Mouse (Mus musculus) midbrain, embryonic 13.5 days (tissue): ENCODE data around the gene Slc39a5. TPM values are rescaled to one million over a fixed set of nuclear protein-coding genes. Genes with fewer than 3 reads are reported as not detected.
A peak's percentile ranks its signal among the peaks of the same experiment; 100 is the strongest.

Experiments
- ATAC-seq: fragments of 200-750 bp; cut with Nextera tagmentation; 2 replicates; pipeline ENCODE4 v1.8.0; 2017; ENCODE audit warnings: mild to moderate bottlenecking, moderate TSS enrichment, moderate library complexity
- H3K27ac ChIP-seq: fragments of 300-500 bp; sonication (generic); 2 replicates; pipeline ENCODE4 v1.5.1; 2015; ENCODE audit warnings: inconsistent platforms, mild to moderate bottlenecking, moderate library complexity
- H3K27me3 ChIP-seq: fragments of 300-500 bp; sonication (generic); 2 replicates; pipeline ENCODE4 v1.6.1; 2015; ENCODE audit warnings: mild to moderate bottlenecking, inconsistent platforms
- H3K36me3 ChIP-seq: fragments of 300-500 bp; sonication (generic); 2 replicates; pipeline ENCODE4 v1.6.1; 2015; ENCODE audit warnings: mild to moderate bottlenecking, inconsistent platforms
- H3K4me1 ChIP-seq: fragments of 300-500 bp; sonication (generic); replicated peaks from 2 replicates; pipeline ENCODE4 v1.6.1; 2015; ENCODE audit warnings: inconsistent platforms
- H3K4me2 ChIP-seq: fragments of 300-500 bp; sonication (generic); replicated peaks from 2 replicates; pipeline ENCODE4 v1.6.1; 2015; ENCODE audit warnings: moderate library complexity, mild to moderate bottlenecking, inconsistent platforms
- H3K4me3 ChIP-seq: fragments of 300-500 bp; sonication (generic); replicated peaks from 2 replicates; pipeline ENCODE4 v1.5.1; 2015; ENCODE audit warnings: mild to moderate bottlenecking, inconsistent platforms
- H3K9ac ChIP-seq: fragments of 300-500 bp; sonication (generic); replicated peaks from 2 replicates; pipeline ENCODE4 v1.6.1; 2015; ENCODE audit warnings: mild to moderate bottlenecking, inconsistent platforms
- H3K9me3 ChIP-seq: fragments of 300-500 bp; sonication (generic); 2 replicates; pipeline ENCODE4 v1.6.1; 2016; ENCODE audit warnings: mild to moderate bottlenecking, inconsistent platforms
- WGBS: fragments of 180-500 bp; shearing (Covaris S2); methylation state at CpG from one replicate; pipeline ENCODE4 v1.1.7; 2015; 5-methylcytosine and 5-hydroxymethylcytosine counted together
- polyA plus RNA-seq: library from polyadenylated mRNA; unstranded; fragments of >200 nt; fragmentation: Nextera tagmentation; extraction: Ambion mirVana; gene quantifications from 2 replicates; pipeline ENCODE4 v1.2.1, GENCODE M21; 2015

The Slc39a5 gene
- polyA plus RNA-seq, 1 experiment from 2014 or later = 0.22 TPM

- Histone ChIP-seq H3K4me1 (peaks cover 20% of the 10 kb centered on the region), H3K27ac (no peak overlapping the region), H3K9ac (no peak overlapping the region), H3K9me3 (no peaks in the 10 kb centered on the region), H3K36me3 (peaks cover 93% of the 10 kb centered on the region), H3K4me2 (no peak overlapping the region), H3K4me3 (no peak overlapping the region), H3K27me3 (no peaks in the 10 kb centered on the region)
- WGBS = 86% methylated on average over 8 of the region's 8 CpGs
- no peak for ATAC-seq
Observed at GRCm38 (mm10) chr10:128382482-128382881, 18.5 kb downstream of the Slc39a5 start.

- ATAC-seq = no peak
- Histone ChIP-seq H3K9ac (no peak overlapping the region), H3K27me3 (no peaks in the 10 kb centered on the region), H3K27ac (no peak overlapping the region), H3K4me2 (no peak overlapping the region), H3K9me3 (no peaks in the 10 kb centered on the region), H3K4me3 (no peak overlapping the region), H3K36me3 (peaks cover 74% of the 10 kb centered on the region), H3K4me1 (peaks cover 27% of the 10 kb centered on the region)
- 90% methylated on average over 5 of the region's 5 CpGs for WGBS
Observed at GRCm38 (mm10) chr10:128380565-128380964, 20.5 kb downstream of the Slc39a5 start.

GRCm38 (mm10) chr10:128379260-128379659, 21.8 kb downstream of the Slc39a5 start:
- Histone ChIP-seq H3K27me3 (no peaks in the 10 kb centered on the region), H3K9ac (peak overlapping the region; percentile 100; the same call in 1 of the 2 replicates), H3K36me3 (peaks cover 61% of the 10 kb centered on the region), H3K4me2 (peak overlapping the region; percentile 15; the same call in 1 of the 2 replicates), H3K27ac (no peak overlapping the region), H3K9me3 (no peaks in the 10 kb centered on the region), H3K4me3 (no peak overlapping the region; the same call in 1 of the 2 replicates), H3K4me1 (peaks cover 27% of the 10 kb centered on the region)
- no peak for ATAC-seq
- 94% methylated on average over 7 of the region's 7 CpGs for WGBS

GRCm38 (mm10) chr10:128378462-128378861, 22.6 kb downstream of the Slc39a5 start:
- 40% methylated on average over 3 of the region's 3 CpGs for WGBS

GRCm38 (mm10) chr10:128377940-128378448, 23.0 kb downstream of the Slc39a5 start:
- 55% methylated on average over 14 of the region's 14 CpGs for WGBS

More at GRCm38 (mm10) chr10:128378462-128378861, 22.6 kb downstream of the Slc39a5 start:
- no peaks in the 10 kb centered on the region for H3K9me3 ChIP-seq
- peak overlapping the region; percentile 100 for H3K9ac ChIP-seq
- no peaks in the 10 kb centered on the region for H3K27me3 ChIP-seq
- peak overlapping the region; percentile 79 for H3K4me2 ChIP-seq
- H3K4me1 ChIP-seq = peaks cover 27% of the 10 kb centered on the region
- ATAC-seq = no peak
- H3K36me3 ChIP-seq = peaks cover 53% of the 10 kb centered on the region
- peak overlapping the region; percentile 96 for H3K4me3 ChIP-seq
- peak overlapping the region; percentile 97; the same call in 1 of the 2 replicates for H3K27ac ChIP-seq

GRCm38 (mm10) chr10:128377222-128377939, 23.6 kb downstream of the Slc39a5 start:
- peak overlapping the region; percentile 79 for H3K4me2 ChIP-seq
- ATAC-seq = peak; percentile 80
- WGBS = 0% methylated on average over 23 of the region's 47 CpGs
- H3K9me3 ChIP-seq = no peaks in the 10 kb centered on the region
- H3K36me3 ChIP-seq = peaks cover 42% of the 10 kb centered on the region
- H3K27ac ChIP-seq = peak overlapping the region; percentile 97
- peak overlapping the region; percentile 100 for H3K9ac ChIP-seq
- H3K27me3 ChIP-seq = no peaks in the 10 kb centered on the region
- H3K4me3 ChIP-seq = peak overlapping the region; percentile 96
- H3K4me1 ChIP-seq = peaks cover 27% of the 10 kb centered on the region

More at GRCm38 (mm10) chr10:128377940-128378448, 23.0 kb downstream of the Slc39a5 start:
- peak overlapping the region; percentile 96 for H3K4me3 ChIP-seq
- H3K9me3 ChIP-seq = no peaks in the 10 kb centered on the region
- peaks cover 48% of the 10 kb centered on the region for H3K36me3 ChIP-seq
- peaks cover 27% of the 10 kb centered on the region for H3K4me1 ChIP-seq
- no peaks in the 10 kb centered on the region for H3K27me3 ChIP-seq
- H3K4me2 ChIP-seq = peak overlapping the region; percentile 79
- H3K27ac ChIP-seq = peak overlapping the region; percentile 97
- ATAC-seq = no peak
- H3K9ac ChIP-seq = peak overlapping the region; percentile 100

- H3K9me3 ChIP-seq = no peaks in the 10 kb centered on the region
- peak within 1 kb of the TSS; percentile 97 for H3K27ac ChIP-seq
- peaks cover 27% of the 10 kb centered on the region for H3K4me1 ChIP-seq
- H3K4me3 ChIP-seq = peak within 1 kb of the TSS; percentile 96
- peak within 1 kb of the TSS; percentile 79 for H3K4me2 ChIP-seq
- ATAC-seq = peak; percentile 94
- peak within 1 kb of the TSS; percentile 100 for H3K9ac ChIP-seq
- H3K27me3 ChIP-seq = no peaks in the 10 kb centered on the region
- H3K36me3 ChIP-seq = peaks cover 35% of the 10 kb centered on the region
- under 1% methylated on average over 60 of the region's 73 CpGs for whole genome bisulfite sequencing
Observed at GRCm38 (mm10) chr10:128376455-128377211, 24.4 kb downstream of the Slc39a5 start, which contains the start of gene Ankrd52. TSS of gene Ankrd52 (plus strand) at chr10:128377115.

- Histone ChIP-seq H3K27me3 (no peaks in the 10 kb centered on the region), H3K27ac (peak overlapping the region; percentile 97), H3K36me3 (peaks cover 30% of the 10 kb centered on the region), H3K9ac (peak overlapping the region; percentile 100), H3K4me2 (peak overlapping the region; percentile 79), H3K4me1 (peaks cover 27% of the 10 kb centered on the region), H3K9me3 (no peaks in the 10 kb centered on the region), H3K4me3 (peak overlapping the region; percentile 96)
- ATAC-seq = no peak
- WGBS = 42% methylated on average over 4 of the region's 4 CpGs
Observed at GRCm38 (mm10) chr10:128376099-128376454, 25.0 kb downstream of the Slc39a5 start.

GRCm38 (mm10) chr10:128374393-128374792, 26.6 kb downstream of the Slc39a5 start:
- Histone ChIP-seq H3K9ac (no peak overlapping the region), H3K4me2 (no peak overlapping the region), H3K36me3 (peaks cover 13% of the 10 kb centered on the region), H3K9me3 (no peaks in the 10 kb centered on the region), H3K4me1 (peaks cover 28% of the 10 kb centered on the region), H3K27ac (no peak overlapping the region), H3K27me3 (no peaks in the 10 kb centered on the region), H3K4me3 (no peak overlapping the region)
- no peak for ATAC-seq
- WGBS = 76% methylated on average over 6 of the region's 6 CpGs

GRCm38 (mm10) chr10:128372989-128373748, 27.9 kb downstream of the Slc39a5 start:
- Histone ChIP-seq H3K27me3 (no peaks in the 10 kb centered on the region), H3K4me1 (peaks cover 18% of the 10 kb centered on the region), H3K36me3 (0 out of 2 replicates have a peak, but pooled peaks cover under 1% of the 10 kb centered on the region), H3K9ac (no peak overlapping the region), H3K4me3 (no peak overlapping the region), H3K9me3 (no peaks in the 10 kb centered on the region), H3K4me2 (no peak overlapping the region), H3K27ac (no peak overlapping the region)
- 84% methylated on average over 6 of the region's 6 CpGs for whole genome bisulfite sequencing
- ATAC-seq = no peak

GRCm38 (mm10) chr10:128372142-128372541, 28.9 kb downstream of the Slc39a5 start:
- Histone ChIP-seq H3K4me1 (peaks cover 24% of the 10 kb centered on the region), H3K4me3 (no peak overlapping the region), H3K36me3 (no peaks in the 10 kb centered on the region), H3K27ac (no peak overlapping the region), H3K27me3 (no peaks in the 10 kb centered on the region), H3K9me3 (no peaks in the 10 kb centered on the region), H3K9ac (no peak overlapping the region), H3K4me2 (no peak overlapping the region)
- WGBS = 79% methylated on average over 5 of the region's 5 CpGs
- no peak for ATAC-seq
